Mouse (Mus musculus): ENCODE data around the gene Tmem179.

- TF ChIP-seq CTCF (IDR thresholded peaks at IDR 0.05; ENCODE audit: low read depth): no peak
- no peak for TF ChIP-seq EP300 (optimal IDR thresholded peaks at IDR 0.05)
Observed at GRCm38 (mm10) chr12:112537233-112537632, 20.7 kb upstream of the Tmem179 start.

All from stomach, postnatal 0 days (tissue).